Mouse (Mus musculus): Measurements from ENCODE around the gene Sbno2.

- no peak for TF ChIP-seq CTCF (IDR thresholded peaks at IDR 0.05; ENCODE audit: borderline replicate concordance, control insufficient read depth, extremely low read depth, insufficient read depth, low read length, poor library complexity)
- no peak for TF ChIP-seq POLR2A (IDR thresholded peaks at IDR 0.05; ENCODE audit: control insufficient read depth, extremely low read depth, insufficient read depth, low read length, poor library complexity)
Observed at GRCm38 (mm10) chr10:80071516-80071900, 33.9 kb downstream of the Sbno2 start.
